Mouse (Mus musculus) hindlimb bud, embryonic 11.5 days (tissue): ENCODE measurements around the gene Asb6.
A peak's percentile ranks its signal among the peaks of the same experiment; 100 is the strongest.

Source experiments
- DNase-seq: peaks from one replicate; pipeline ENCODE4 v3.0.0-alpha.2; 2012; ENCODE audit warnings: low read depth, low spot score; ENCODE audit errors: extremely low spot score

Asb6 gene

GRCm38 (mm10) chr2:30799456-30799855 is 30.7 kb downstream of the Asb6 start:
- no peak for DNase-seq

DNA sequence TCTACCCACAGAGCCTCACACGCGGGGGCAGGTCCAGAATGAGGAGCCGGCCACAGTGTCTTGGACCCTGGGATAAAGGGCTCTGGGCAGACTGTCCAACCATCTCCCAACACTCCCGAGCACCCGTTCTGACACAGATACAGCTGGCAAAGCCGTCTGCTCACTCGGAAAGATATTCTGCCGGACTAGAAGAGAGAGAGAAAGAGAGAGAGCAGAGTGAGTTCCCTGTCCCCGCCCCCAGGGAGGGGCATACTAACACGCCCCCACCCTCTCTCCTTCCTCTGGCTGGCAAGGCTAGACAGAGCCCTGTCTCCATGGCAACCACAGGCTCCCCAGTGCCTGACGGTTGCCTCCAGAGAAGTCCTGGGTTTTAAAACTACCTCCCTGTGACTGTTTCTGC is 33.8 kb downstream of the Asb6 start:
- no peak for DNase-seq

DNA sequence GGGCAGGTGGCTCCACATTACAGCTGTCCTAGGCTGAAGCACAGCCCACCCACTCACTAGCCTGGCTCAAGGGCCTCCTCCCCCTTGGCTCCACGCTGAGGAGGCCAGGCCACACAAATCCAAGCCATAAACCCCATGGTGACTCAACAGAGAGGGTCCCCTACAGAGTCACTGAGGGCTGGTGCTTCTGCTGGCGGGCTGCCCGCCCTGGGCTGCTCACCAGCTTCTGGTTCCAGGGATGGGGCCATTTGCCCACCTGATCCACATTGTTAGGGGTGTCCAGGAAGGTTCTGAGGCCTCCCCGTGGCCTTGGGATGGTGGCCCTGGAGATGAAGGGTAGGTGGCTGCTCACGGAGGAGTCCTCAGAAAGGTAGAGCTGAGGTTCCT is 34.3 kb downstream of the Asb6 start:
- no peak for DNase-seq

- no peak for DNase-seq
These were observed 34.8 kb downstream of the Asb6 start for GRCm38 (mm10) chr2:30795271-30795888.

- peak; percentile 89 for DNase-seq
These were observed 35.7 kb downstream of the Asb6 start for GRCm38 (mm10) chr2:30794179-30795108.

DNA sequence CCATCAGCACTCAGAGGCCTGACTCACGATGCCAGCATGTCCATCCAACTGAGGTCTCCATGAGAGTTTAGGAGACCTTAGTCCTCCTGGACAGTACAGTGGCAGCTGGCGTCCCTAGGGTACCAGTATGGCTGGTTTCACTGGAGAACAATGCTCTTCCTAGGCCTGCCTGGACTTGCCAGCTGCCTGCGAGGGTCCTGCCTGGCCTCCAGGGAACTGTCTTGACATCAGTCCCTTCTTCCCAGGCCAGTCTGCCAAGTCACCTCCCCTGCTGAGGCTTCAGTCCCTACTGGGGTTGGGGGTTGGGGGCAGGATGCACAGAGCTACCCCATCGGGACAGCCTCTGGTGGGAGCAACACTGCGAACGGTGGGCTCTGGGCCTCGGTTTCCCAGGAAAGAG is 38.1 kb downstream of the Asb6 start:
- DNase-seq = no peak

- DNase-seq = no peak
These were observed 42.7 kb downstream of the Asb6 start for GRCm38 (mm10) chr2:30787466-30787865.

DNA sequence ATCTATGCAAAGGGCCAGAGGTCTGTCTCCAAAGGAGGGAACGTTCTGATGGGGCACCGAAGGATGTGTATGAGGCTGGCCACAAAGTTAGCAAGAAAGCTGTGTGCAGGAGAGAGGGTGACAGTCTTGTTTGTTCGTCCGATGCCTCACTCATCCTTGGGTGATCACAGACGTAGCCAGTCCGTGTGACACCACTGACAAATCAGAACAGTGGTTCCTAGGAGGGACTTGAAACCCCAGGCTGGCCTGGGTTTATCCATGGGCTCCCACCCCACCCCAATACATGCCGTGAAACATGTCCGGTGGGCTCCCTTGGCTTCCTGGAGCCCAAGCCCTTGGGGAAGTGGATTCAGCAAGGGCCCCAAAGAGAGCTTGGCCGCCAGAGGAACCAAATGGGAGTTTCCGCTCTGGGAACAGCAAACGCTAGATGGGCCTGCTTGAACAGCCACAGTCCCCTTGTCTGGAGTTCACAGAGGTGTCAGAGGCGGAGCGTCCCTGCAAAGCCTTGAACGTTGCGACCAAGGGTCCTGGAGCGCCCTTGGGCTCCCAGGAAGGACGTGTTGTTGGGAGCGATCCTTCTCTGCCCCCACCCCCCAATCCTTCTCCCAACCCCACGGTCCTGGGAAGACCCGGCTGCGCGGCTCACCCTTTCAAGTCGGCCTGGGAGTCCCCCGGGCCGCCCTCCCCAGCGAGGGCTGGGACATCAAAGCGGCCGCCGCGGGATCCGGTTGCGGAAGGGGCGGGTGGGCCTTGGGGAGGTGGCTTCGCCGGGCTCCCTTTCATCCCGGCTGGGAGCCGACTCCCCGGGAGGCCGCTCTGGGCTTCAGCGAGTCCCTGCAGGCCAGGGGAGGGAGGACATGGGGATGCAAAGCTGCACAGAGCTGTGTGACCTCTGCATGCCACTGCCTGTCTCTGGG is 45.8 kb downstream of the Asb6 start:
- no peak for DNase-seq

DNA sequence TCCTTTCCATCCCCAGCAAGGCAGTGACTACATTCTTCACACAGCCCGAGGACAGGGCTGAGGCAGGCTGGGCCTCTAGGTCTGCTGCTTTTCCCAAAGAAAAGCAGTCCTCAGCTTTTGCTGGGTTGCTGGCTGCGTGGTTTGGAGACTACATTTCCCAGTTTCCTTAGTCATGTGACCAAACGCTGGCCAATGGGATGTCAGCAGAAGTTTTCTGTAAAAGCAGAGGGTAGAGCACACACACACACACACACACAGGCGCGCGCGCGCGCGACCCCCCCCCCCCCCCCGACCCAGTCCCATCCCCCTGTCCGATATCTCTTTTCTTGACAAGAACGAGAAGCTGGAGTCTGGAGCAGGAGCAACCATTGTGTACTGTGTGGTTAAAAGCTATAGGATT is 46.8 kb downstream of the Asb6 start:
- DNase-seq = no peak

DNA sequence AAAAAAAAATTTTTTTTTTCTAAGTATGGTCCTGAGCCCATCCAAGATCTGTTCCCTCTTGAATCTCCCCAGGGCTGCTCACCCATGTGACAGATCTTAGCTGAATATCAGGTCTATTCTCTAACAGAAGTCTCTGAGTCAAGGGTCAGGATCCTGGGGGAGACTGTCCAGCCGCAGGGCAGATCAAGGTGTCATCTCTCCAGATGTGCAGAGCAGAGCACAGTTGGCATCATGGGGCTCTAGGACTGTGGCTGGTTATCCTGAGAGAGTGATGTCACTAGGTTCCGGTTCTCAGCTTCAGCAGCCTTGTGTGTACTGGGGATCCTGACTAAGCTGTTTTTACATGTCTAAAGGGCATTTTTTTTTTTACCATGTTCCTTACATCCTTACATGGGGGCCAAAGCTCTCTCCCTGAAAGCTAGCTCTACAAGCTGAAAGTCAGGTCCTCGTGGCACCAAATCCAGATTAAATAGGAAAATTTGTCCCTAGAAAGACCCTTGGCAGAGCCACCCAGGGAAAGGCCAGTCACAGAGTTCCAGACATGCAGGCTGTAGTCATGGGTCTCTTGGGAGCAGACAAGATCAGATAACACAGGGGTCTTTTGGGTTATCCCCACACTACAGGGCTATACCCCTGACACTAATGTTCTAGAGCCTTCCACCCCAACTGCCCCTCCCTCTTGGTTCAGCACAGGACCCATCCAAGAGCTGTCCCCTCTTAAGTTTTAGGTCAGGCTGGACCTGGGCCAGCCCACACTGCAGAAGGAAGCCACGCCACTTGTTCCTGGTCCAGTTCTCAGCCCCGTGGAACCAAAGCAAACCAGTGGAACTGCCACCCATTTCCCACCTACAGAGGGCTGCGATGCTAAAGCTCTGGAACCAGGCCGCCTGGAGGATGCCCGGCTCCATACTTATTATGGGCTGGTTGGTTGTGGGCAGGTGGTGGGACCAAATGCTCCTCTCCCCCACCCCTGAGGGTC is 47.5 kb downstream of the Asb6 start:
- DNase-seq = no peak

DNA sequence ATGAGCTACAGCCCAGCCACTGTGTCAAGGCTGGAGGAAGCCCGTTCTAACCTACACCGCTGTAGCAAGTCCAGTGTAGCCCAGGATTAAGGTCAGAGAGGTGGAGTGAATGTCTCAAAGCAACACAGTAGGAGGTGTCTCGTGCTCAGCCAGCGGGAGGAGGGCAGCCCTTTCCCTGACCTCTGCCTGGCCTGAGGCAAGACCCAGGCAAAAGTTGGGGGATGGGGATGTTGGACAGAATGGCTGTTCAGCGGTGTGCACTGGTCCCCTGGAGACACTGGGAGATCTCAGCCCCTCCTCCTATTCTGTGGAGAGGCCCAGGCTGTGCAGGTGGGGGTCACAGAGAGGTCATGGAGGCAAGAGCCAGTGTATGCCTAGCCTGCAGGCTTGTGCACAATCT is 50.9 kb downstream of the Asb6 start:
- DNase-seq = no peak

- no peak for DNase-seq
These were observed 51.9 kb downstream of the Asb6 start for GRCm38 (mm10) chr2:30778235-30778634.

DNA sequence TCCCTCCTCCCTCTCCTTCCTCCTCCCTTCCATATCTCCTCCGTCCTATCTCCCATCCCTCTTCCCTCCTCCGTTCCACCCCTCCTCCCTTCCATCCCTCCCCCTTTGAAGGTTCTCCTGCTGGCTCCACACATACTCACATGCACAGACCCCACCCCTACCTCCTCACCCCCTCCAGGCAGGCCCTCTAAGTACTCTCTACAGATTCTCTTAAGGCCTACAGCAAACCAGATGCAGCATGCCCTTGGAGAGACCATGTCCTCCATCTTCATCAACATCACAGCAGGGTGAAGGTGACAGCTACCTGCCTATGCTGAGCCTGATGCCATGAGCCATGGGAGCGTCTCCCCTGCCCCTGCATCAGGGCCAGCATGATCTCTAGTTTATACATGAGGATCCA is 52.9 kb downstream of the Asb6 start:
- no peak for DNase-seq

- no peak for DNase-seq
These were observed 54.2 kb downstream of the Asb6 start for GRCm38 (mm10) chr2:30775955-30776354.

- DNase-seq = no peak
These were observed 56.7 kb downstream of the Asb6 start for GRCm38 (mm10) chr2:30773313-30774005.
